Mouse (Mus musculus): ENCODE measurements around the gene Tmem44.

Gene Tmem44

DNA sequence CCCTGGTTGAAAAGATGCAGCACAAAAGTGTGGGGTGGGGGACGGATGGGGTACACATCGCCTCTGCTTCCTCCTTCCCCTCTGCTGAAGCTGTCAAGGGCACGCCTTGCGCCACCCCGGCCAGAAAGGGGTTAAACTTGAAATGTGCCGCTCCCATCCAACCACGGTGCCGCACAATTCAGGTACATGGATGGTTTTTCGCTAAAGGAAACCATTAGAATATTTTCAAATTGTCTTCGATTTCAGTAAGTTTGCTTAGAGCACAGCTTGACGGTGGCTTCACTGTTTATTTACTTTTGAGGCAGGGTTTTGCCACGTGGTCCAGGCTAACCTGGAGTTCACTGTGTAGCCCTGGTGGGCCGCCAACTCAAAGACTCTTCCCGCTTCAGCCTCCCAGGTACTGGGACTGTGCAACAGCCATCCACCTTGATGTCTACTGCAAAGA, at the start of gene Tmem44:
Gene Tmem44 (minus strand): TSS at position 95 of the 445 bp plus-strand sequence.
- in situ Hi-C loops (cut with MboI, MseI), result no loop called here

DNA sequence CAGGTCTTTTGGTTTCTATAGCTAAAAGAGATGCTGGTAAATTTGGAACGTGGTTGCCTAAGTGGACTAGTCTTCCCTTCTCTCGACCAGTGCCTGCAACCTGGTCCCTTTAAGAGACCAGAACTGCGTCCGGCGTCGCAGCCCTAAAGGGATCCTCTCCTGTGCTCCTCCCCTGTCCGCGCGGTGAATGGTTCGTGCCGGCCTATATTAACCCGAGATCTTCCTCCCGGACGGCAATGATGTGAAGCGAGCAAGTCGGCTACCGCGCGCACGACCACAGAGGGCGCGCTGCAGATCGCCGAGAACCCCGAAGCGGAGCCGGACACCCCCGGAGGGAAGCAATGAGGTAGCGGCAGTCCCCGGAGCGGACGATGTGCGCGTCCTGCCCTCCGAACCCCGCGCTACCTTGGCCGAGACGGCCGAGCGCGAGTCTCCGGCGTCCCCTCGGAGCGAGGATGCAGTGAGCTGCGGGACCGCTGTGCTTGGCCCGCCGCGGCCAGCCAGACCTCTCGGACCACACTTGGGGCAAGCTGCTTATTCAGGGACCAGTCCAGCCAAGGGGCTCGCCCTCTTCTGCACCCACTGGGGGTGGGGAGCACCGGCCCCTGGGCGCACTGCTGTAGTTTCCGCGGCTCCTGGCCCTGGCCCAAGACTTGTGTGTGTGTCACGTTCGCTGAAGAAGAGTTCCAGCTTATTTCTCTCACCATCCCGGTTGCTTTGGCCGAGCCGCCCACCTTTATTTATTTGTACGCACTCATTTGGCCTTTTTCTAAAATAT, 49.0 kb upstream of the Tmem44 start, which contains the start of gene Fam43a:
Gene Fam43a (plus strand): TSS at position 233 of the 778 bp plus-strand sequence.
- in situ Hi-C loops (cut with MboI, MseI), result loop anchor here (5.0 kb wide), 1 partner anchor 378 kb away; no protein-coding TSS in a partner anchor

DNA sequence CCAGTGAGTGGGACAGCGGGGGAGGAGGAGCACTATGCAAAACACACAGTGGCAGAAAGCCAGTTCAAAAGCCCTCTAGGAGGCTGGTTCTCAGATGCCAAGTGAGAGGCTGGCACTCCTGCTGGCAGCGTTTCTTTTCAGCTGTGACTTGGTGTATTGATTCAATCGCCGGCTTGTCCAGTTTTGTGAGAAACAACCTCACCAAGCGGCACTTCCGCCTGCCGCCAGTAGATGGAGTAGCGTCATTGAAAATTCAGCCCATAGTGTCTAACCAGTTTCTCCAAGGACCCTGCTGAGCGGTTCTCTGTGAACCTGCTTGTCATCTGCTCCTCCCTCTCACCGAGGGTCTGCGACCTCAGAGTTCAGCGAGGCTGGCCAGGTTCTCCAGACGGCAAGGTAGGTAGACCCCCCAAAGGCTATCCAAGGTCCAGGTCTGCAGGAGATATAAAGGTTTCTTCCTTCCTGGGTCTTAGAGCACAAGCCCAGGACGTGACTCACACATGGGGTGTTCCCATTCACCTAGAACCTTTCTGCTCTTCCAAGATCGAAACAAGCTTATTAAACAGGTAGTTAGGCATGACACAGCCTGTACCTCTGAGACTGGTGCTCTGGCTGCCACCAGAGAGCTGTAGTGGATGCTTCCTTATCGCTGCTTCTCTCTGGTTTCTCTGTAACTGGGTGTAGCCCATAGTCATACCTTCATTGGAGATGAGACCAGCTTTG, 46.5 kb upstream of the Tmem44 start:
- in situ Hi-C loops (cut with MboI, MseI), result loop anchor here (5.0 kb wide), 1 partner anchor 380 kb away; no protein-coding TSS in a partner anchor

DNA sequence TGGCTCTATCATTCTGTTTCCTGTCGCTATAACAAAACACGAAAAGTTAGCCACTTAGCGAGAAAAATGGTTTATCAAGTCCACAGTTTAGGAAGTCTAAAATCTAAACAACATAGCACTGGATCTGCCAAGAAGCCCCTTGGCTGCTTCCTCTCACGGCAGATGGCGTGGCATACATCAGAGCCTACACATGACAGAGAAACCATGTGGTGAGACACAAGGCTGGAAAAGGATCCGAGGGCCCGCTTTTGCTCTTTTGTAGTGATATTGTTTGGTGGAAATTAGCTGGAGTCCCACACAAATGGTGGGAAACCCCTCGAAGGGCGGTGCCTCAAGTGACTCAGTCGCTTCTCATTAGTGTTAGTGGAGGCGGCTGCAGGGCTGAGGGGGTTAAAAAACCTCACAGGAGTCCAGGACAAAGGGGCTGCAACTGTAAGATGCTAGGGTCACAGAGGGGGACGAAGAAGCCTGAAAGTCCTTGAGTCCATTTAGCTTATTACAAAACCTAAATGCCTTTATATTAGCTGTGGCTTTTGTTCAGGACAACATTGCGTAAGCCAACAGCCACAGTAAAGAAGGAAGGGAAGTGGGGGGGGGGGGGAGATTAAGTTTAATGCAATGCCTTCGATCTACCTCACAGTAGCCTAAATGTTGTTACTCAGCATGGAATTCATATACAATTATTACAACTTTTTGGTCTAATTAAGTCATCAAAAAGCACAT, 45.4 kb upstream of the Tmem44 start:
- in situ Hi-C loops (cut with MboI, MseI), result loop anchor here (5.0 kb wide), 1 partner anchor 381 kb away; no protein-coding TSS in a partner anchor

DNA sequence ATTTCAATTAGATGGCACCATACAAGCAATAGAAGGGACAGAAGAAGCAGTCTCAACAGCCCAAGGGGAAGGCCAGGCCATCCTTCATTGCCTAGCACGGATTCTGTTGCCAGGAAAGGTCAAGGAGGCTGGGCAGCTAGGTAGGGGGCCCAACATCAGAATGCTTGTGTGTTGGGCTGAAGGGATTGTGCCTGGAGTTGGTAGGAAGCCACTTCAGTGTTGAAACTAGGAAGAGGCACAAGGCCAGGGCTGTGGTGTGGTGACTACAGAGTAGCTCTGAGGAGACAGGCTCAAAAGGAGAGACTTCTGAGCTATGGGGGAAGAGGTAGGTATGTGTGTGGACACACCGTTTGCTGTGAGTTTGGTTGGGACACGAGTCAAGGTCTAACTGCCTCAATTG, 44.7 kb upstream of the Tmem44 start:
- in situ Hi-C loops (cut with MboI, MseI), result loop anchor here (5.0 kb wide), 1 partner anchor 382 kb away; no protein-coding TSS in a partner anchor

DNA sequence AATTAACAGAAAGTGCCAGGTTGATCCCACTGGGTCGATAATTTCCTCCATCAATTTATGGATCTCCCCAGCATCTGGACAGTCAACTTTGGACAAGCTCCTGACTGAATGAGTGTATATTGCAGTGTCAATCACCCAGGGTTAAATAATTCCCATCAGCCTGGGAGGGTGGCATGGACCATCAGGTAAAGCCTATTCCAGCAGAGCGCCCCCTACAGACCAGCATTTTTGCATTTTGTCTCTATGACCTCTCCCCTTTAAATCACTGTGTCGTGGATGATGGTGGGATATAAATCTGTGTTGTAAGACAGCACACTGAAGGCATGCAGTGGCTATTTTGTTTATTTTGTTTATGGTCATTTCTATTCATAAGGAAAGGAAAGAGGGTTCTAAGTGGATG, 41.3 kb upstream of the Tmem44 start:
- in situ Hi-C loops (cut with MboI, MseI), result loop anchor here (5.0 kb wide), 1 partner anchor 475 kb away; no protein-coding TSS in a partner anchor

DNA sequence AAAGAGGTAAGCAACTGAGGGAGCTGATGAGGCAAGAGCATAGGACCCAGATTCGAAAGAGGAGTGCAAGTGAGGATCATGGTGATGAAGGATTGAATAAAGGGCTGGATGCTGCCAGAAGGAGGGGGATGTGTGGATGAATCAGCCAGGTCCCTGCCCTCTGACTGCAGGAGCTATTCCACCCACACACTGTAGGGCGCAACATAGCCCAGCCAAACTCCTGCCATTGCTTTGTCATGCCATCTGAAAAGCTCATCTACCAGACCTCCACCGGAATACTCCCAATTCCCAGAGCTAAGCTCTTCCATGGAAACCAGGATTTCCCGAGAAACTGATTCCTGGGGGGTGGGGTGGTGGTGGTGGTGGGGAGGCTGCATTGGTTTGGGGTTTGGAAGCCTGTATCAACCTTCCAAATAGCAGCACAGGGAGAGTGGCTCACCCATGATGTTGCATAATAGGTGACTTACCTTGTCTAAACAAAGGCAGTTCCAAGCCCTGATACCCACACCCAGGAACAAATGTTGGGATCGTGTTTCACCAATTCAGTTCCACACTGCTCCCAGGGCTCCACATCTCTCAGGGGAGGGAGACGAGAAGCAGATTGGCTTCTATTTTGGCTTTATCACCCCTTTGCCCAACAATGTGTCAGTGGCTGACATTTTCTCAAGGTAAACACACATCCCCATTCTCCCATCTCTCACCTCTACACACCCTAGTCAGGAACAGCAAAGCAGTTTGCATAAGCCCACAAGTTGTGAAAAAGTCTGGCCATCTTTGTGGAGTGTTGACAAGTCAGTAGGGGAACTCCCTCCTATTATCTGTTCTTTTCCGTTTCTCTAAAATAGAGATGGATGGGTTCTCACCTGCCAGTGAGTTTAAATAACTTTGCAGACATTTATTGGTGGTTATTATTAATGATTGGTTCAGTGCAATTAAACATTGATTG, 39.9 kb upstream of the Tmem44 start:
- in situ Hi-C loops (cut with MboI, MseI), result loop anchor here (5.0 kb wide), 1 partner anchor 477 kb away; no protein-coding TSS in a partner anchor

DNA sequence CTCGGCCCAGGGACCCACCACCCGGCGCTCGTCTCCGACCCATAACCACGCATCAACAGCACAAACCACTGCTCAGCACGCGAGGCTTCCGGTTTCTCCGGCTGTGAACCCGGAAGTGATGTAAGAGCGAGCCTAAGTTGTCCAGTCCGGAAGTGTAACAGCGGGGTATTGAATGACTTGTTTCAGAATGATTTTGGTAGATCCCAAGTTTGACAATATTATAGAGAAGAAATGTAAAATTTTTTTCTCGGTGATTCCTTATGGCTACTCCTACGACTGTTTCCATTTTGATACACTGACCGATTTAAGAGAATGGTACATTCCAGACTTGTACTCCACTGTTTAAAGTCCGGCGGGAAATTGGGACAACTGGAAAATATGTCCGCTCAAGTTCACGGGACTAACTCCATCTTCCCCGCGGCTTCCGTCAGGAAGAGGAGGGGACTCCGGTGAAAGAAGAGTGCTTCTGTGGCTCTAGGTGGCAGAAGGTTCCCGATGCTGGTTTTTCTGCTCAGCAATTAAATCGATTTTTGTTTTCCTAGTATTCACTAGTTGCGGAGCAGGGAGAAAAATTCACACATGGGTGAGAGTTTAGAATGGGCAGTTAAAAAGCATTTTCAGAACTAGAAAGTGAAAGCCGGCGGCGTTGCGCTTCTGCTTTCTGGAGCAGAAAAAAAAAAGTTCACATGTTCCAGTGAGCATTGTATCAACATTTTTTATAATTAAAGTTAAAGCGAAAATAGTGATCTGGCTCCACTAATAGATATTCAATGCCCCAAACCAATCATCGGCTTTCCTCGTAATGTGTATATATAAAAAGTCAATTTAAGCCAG, 37.1 kb upstream of the Tmem44 start, which contains the start of gene Lsg1:
Gene Lsg1 (minus strand): TSS at position 99 of the 834 bp plus-strand sequence.
- in situ Hi-C loops (cut with MboI, MseI), result no loop called here

DNA sequence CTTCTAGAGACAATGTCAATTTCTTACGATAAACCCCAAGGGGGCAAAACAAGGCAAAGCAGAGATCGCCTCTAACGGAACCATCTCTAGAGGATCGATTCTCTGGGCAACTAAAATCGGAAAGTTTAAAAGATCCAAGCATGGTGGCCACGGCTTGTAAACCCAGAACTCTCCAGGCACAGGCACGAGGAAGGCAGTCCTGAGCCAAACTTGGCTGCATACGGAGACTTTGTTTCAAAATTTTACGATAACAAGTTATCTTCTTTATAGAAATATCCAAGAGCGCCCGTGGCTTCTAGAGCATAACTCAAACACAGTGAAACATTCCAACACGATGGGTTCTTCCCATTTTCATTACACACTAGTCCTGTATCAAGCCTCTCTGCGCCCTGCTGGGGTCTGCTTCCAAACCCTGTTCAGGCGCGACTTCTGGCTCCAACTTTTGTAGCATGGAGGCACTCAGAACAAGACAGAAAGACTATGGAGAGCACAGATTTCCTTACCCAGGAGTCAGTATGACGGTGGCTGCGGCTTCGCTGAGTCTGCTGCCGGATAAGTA, 36.4 kb upstream of the Tmem44 start:
- in situ Hi-C loops (cut with MboI, MseI), result no loop called here

DNA sequence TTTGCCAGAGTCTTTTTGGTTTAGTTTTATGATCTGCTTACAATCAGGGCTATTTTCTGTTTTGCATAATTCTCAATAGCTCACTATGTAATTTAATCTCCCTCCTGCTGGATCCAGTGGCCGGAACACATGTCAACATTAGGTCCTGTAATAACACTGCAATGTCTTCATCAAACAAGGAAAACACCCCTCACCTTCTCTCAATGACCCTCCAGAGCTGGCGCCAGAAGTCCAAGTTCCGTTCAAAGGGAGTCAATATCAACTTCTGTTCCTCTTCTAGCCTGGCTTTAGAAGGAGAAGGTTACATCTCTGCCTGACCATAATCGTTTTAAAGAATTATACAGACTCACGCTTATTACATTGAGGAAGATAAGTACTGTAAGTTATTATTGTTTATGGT, 30.1 kb upstream of the Tmem44 start:
- in situ Hi-C loops (cut with MboI, MseI), result no loop called here

DNA sequence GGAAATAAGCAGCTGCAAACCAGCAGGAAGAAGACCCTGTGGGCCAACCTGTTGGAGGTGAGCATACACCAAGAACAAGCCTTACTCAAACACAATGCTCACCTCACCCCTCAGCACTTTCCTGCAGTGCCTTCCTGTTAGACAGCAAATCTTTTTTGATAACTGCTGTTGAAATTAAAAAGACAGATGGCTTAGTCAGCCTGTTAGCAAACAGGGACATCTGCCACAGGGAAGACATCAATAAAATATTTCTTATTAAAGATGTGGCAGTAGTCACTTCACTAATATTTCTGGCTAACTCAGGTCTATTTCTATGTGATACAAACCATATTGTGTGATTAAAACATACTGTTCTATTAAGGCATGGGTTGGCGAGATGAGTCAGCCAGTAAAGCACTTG, 25.8 kb upstream of the Tmem44 start:
- in situ Hi-C loops (cut with MboI, MseI), result no loop called here

DNA sequence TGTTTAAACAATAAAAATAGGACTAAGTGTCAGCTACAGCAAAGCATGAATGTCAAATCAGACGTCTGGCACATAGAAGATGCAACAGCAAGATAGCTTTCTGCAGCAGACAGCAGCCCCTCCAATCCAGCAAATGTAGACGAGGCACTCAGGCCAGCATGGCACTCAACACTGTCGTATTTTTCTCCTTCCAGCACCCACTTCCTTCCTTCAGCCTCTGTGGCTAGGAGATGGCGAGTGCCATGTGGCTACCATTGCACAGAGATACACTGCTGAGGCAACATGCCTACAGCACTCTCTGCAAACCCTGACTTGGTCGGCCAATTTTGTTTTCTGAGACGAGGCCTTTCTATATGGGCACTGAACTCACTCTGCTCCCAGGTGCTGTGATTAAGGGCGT, 25.2 kb upstream of the Tmem44 start:
- in situ Hi-C loops (cut with MboI, MseI), result no loop called here

DNA sequence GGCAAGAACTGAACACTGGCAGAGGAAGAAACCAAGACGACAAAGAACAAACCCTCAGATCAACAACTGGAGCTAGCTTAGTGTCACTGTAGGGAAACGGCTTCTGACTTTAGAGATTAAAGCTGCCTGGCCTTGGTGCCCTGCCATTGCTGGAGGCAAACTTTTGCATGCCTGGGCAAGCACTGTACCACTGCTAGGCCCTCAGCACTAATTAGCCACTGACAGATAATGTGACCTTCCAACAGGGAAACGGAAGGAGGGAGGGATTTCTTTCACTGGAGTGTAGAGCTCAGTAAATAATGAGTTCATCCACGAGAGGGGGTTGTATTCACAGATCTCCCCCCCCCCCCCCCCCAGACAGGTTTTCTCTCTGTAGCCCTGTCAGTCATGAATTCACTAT, 21.6 kb upstream of the Tmem44 start:
- in situ Hi-C loops (cut with MboI, MseI), result no loop called here

DNA sequence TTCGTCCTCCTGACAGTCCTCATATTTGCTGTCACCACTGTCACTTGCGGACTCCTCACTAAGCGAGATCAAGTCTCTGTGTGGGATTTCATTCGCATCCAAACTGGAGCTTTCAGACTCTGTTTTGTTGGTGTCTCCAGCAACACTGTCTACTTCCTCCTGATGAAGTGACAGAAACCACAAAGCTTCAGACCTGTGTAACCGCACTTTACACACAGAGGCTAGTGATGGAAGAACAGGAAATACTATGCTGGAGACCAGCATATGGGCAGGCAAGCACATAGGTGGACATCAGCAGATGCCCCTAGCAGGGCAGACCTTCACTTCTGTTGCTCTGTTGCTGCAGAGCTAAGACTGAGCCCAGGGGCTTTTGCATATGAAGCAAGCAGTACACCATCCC, 20.7 kb upstream of the Tmem44 start:
- in situ Hi-C loops (cut with MboI, MseI), result no loop called here

DNA sequence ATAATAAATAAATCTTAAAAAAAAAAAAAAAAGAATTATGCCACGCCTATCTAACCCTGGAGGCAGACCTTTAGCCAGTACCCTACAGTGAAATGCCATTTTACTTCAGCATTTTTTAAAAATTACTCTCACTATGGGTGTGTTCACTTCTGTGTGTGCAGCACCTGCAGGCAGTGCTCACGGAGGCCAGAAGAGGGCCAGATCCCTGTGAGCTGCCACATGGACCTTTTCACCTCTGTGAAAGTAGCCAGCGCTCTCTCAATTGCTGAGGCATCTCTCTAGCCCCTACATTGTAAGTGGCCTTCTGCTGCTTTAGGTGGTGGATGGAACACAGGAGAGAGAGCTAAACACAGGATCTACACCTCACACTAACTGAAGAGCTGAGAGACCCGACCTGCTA, 19.5 kb upstream of the Tmem44 start:
- in situ Hi-C loops (cut with MboI, MseI), result no loop called here

DNA sequence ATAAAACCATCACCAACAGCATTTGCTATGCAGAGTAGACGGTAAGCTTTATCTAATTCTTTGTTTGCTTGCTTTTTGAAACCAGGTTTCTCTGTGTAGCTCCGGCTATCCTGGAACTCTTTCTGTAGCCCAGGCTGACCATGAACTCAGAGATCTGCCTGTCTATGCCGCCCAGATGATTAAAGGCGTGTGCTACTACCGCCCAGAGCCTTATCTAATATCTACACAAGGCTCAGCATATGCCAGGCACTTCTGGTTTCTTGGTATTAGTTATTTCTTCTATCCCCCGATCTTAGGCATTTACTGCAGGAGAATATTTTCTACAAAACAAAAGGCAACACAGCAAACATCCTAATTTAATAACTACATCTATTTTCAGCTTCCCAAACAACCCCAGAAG, 15.0 kb upstream of the Tmem44 start:
- in situ Hi-C loops (cut with MboI, MseI), result no loop called here

DNA sequence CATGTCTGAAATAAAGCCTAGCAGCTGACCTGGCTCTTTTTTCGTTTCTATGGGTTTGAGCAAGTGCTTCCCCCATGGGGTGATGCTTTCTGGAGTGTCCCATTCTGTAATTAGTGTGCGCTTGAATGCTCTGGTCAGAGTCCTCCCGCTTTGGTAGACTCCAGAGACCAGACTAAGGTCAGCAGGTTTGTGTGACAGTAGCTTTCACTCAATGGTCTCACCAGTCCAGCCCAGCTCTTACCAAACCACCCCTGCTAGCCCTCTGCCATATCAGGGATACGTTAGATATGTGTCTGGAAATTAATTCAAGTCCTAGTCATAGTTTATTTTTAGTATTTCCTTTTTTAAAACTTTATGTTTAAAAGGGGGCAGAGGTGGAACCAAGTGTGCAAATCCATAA, 10.0 kb upstream of the Tmem44 start:
- in situ Hi-C loops (cut with MboI, MseI), result no loop called here

DNA sequence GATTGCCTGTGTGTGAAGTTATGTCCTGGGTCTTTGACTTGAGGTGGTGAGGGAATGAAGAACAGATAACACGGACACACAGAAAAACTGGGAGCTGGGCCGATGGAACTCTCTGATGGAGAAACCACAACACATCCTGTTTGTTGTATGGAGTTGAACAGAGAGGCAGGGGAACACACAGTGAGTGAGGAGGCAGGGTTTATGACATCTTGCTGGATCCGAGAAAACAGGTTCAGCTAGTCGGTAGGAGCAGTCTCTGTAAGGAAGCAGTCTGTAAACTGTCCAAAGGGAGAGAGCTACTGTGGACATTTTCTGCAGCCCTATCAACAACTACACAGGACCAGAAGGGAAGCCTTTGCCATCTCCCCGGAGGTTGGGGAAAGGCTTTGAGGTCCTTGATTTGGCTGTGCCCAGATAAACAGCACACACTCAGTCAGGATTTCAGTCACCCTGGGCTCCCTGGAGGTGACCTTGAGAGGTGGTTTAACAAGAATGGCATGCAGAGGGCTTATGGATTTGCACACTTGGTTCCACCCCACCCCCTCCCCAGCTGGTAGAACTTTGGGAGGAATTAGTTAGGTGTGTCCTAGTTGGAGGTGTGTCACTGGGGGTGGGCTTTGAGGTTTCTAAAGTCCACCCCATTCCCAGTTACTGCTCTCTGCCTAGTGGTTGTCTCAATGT, 8.8 kb upstream of the Tmem44 start:
- in situ Hi-C loops (cut with MboI, MseI), result no loop called here

DNA sequence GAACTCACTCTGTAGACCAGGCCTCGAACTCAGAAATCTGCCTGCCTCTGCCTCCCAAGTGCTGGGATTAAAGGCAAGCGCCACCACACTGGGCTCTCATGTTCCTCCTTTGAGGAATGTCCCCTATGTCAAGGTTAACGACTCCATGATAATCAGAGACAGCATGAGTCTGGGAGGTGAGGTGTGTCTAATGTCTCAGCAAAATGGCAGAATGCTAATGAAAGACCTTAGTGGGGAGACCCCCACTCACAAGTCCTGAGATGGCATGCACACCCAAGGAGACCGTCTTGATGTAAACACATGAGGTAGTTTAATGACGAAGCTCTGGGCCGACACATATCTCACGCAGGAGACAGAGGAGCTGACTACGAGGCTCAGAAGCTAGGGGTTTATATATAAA, 3.5 kb upstream of the Tmem44 start:
- in situ Hi-C loops (cut with MboI, MseI), result no loop called here
